Mouse (Mus musculus) embryonic facial prominence, embryonic 10.5 days (tissue): Measurements from ENCODE around the gene Cstl1. TPM values are rescaled to one million over a fixed set of nuclear protein-coding genes. Genes with fewer than 3 reads are reported as not detected.
A peak's percentile ranks its signal among the peaks of the same experiment; 100 is the strongest.

ENCODE experiments used
- DNase-seq: peaks from one replicate; pipeline ENCODE4 v3.0.0-alpha.2; 2017; ENCODE audit warnings: low spot score
- H3K27ac ChIP-seq: fragments of 300-500 bp; sonication (generic); replicated peaks from 2 replicates; pipeline ENCODE4 v1.5.1; 2016; ENCODE audit warnings: mild to moderate bottlenecking
- H3K27me3 ChIP-seq: fragments of 300-500 bp; sonication (generic); replicated peaks from 2 replicates; pipeline ENCODE4 v1.6.1; 2016; ENCODE audit warnings: low read depth, mild to moderate bottlenecking; ENCODE audit not compliant: poor library complexity, severe bottlenecking
- H3K36me3 ChIP-seq: fragments of 300-500 bp; sonication (generic); replicated peaks from 2 replicates; pipeline ENCODE4 v1.6.1; 2016; ENCODE audit warnings: mild to moderate bottlenecking, moderate library complexity
- H3K4me1 ChIP-seq: fragments of 300-500 bp; sonication (generic); 2 replicates; pipeline ENCODE4 v1.6.1; 2016
- H3K4me3 ChIP-seq: fragments of 300-500 bp; sonication (generic); 2 replicates; pipeline ENCODE4 v1.5.1; 2016; ENCODE audit warnings: mild to moderate bottlenecking, moderate library complexity
- H3K9me3 ChIP-seq: fragments of 300-500 bp; sonication (generic); 2 replicates; pipeline ENCODE4 v1.6.1; 2016; ENCODE audit warnings: mild to moderate bottlenecking
- WGBS: fragments of 180-500 bp; shearing (Covaris S2); methylation state at CpG from one replicate; pipeline ENCODE4 v1.1.7; 2016; 5-methylcytosine and 5-hydroxymethylcytosine counted together
- polyA plus RNA-seq: library from polyadenylated mRNA; unstranded; fragments of >200 nt; fragmentation: Nextera tagmentation; extraction: Ambion mirVana; gene quantifications from 2 replicates; pipeline ENCODE4 v1.2.1, GENCODE M21; 2016

Gene Cstl1
- not detected in 2 replicates for polyA plus RNA-seq

GRCm38 (mm10) chr2:148750058-148750457, at the start of gene Cstl1:
Cstl1 (plus strand) TSS chr2:148750358.
- WGBS: 83% methylated on average over 1 of the region's 1 CpGs
- Histone ChIP-seq H3K4me3 (no peak within 1 kb of the TSS), H3K9me3 (no peaks in the 10 kb centered on the region), H3K36me3 (no peaks in the 10 kb centered on the region), H3K27ac (no peak within 1 kb of the TSS), H3K27me3 (no peaks in the 10 kb centered on the region), H3K4me1 (no peaks in the 10 kb centered on the region)
- DNase-seq: no peak

GRCm38 (mm10) chr2:148706409-148707201, 43.6 kb upstream of the Cstl1 start:
- Histone ChIP-seq H3K27ac (no peak overlapping the region), H3K4me1 (no peaks in the 10 kb centered on the region), H3K36me3 (peaks cover 23% of the 10 kb centered on the region; the same call in 1 of the 2 replicates), H3K4me3 (no peak overlapping the region), H3K9me3 (no peaks in the 10 kb centered on the region), H3K27me3 (no peaks in the 10 kb centered on the region)
- 82% methylated on average over 15 of the region's 15 CpGs for WGBS
- no peak for DNase-seq

DNA sequence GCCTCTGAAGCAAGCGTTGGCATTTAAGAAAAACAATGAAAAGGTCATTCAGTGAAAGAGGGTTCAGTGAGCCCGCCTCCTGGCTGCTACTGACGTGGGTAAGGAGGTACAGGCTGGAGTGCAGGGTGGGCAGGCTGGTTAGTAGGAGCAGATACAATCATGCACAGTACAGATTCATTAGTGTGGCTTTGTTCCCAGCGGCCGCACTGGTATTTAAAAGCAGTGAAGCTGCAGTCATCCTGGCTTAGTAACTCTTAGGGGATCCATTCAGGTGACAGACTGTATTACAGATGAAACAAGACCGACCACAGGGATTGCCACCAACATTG, 43.0 kb upstream of the Cstl1 start:
- WGBS: 75% methylated on average over 6 of the region's 6 CpGs

DNA sequence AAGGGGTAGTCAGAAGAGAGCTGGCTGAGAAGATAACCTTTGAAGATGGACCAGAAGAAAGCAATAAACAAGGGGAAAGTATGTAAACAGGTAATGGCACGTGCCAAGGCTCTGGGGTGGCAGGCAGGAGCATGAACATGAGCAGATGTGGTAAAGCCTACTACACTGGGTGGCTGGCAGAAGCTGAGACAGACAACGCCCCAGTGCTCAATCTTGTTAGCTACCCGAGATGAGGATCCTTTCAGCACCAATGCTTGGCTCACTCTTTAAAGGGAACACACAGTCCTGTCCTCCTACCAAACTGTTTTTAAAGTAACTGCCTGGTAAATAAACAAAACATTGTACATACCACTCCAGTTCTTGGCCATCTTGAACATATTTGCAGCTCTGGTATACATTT, 37.8 kb upstream of the Cstl1 start:
- DNase-seq: no peak
- Histone ChIP-seq H3K27me3 (no peaks in the 10 kb centered on the region), H3K4me1 (no peaks in the 10 kb centered on the region), H3K4me3 (no peak overlapping the region), H3K27ac (no peak overlapping the region), H3K36me3 (peaks cover 15% of the 10 kb centered on the region; the same call in 1 of the 2 replicates), H3K9me3 (no peaks in the 10 kb centered on the region)
- WGBS: 87% methylated on average over 3 of the region's 3 CpGs

More for the DNA sequence above, 43.0 kb upstream of the Cstl1 start:
- Histone ChIP-seq H3K27me3 (no peaks in the 10 kb centered on the region), H3K9me3 (no peaks in the 10 kb centered on the region), H3K4me3 (no peak overlapping the region), H3K36me3 (peaks cover 24% of the 10 kb centered on the region; the same call in 1 of the 2 replicates), H3K27ac (no peak overlapping the region), H3K4me1 (no peaks in the 10 kb centered on the region)
- DNase-seq: no peak

- Histone ChIP-seq H3K4me1 (no peaks in the 10 kb centered on the region), H3K27ac (no peak overlapping the region), H3K4me3 (no peak overlapping the region), H3K36me3 (no peaks in the 10 kb centered on the region), H3K27me3 (no peaks in the 10 kb centered on the region), H3K9me3 (no peaks in the 10 kb centered on the region)
- no peak for DNase-seq
- 70% methylated on average over 2 of the region's 2 CpGs for WGBS
These were observed 33.1 kb upstream of the Cstl1 start for GRCm38 (mm10) chr2:148717072-148717471.

DNA sequence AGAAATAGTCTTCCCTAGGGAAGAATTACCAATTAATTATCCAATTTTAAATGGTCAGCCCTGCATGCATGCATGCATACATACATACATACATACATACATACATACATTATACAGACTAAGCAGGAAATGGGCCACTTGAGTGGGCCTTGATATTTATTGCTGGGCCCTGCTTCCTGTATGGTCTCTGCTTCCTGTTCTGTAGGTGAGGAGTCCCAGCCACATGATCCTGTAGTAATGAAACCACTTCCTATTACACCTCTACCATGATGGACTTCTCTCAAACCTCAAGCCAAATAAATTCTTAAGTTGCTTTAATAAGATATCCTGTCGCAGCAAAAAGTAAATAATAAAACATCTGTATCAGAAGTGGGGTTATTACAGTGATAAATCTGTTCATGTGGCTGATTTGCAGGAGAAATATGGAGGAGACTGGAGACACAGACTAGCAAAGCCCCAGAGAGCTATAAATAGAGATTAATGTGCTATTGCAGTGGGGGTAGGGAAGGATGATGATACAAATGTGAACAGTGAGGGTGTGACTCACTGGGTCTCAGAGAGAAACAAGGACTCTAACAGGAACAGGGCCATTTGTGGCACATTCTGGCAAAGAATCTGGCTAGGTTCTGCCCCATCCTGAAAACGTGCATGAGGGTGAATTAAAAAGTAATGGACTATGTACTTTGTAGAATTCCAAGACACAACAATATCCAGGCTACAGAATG, 30.7 kb upstream of the Cstl1 start:
- DNase-seq: no peak
- Histone ChIP-seq H3K36me3 (no peaks in the 10 kb centered on the region), H3K9me3 (no peaks in the 10 kb centered on the region), H3K4me3 (no peak overlapping the region), H3K27ac (no peak overlapping the region), H3K27me3 (no peaks in the 10 kb centered on the region), H3K4me1 (no peaks in the 10 kb centered on the region)
- 87% methylated on average over 2 of the region's 2 CpGs for WGBS

GRCm38 (mm10) chr2:148731614-148732326, 18.4 kb upstream of the Cstl1 start:
- Histone ChIP-seq H3K4me3 (peak overlapping the region; percentile 85), H3K4me1 (peaks cover 12% of the 10 kb centered on the region), H3K27me3 (no peaks in the 10 kb centered on the region), H3K36me3 (no peaks in the 10 kb centered on the region), H3K9me3 (peaks cover 10% of the 10 kb centered on the region; the same call in 1 of the 2 replicates), H3K27ac (peak overlapping the region; percentile 86)
- WGBS: 1% methylated on average over 35 of the region's 35 CpGs
- peak; percentile 52 for DNase-seq

DNA sequence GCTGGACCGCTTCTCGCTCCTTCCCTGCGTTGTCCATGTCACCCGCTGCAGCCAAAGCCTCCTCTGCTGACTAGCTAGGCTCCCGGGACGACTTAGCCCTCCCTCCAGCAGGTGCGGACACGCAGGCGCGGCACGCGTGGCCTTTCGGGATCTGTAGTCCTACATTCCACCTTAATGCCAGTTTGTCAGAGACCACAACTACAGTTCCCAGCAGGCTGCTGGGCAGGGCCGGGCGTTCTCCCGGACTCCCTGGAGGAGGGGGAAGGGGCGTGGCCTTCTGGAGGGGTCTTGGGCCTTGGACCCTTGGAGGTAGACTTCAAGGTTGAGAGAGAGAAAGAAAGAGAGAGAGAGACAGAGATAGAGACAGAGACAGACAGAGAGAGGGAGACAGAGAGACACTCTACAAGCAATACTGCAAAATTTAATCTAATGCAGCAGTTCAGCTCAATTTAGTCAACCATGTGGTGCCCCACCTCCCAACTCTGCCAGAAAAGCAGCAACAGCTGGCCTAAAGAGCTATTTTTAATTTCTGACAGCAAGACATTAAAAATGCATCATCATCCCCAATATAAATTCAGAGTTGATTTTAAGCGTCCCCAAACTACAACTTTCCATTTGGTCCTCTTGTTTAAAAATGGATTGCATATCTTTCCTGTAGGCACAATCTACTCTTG, 17.7 kb upstream of the Cstl1 start, which contains the start of gene Napb:
TSS of gene Napb (minus strand) at position 141 of the 674 bp plus-strand sequence.
- H3K27ac ChIP-seq: peak within 1 kb of the TSS; percentile 86
- peak within 1 kb of the TSS; percentile 85 for H3K4me3 ChIP-seq
- peaks cover 12% of the 10 kb centered on the region for H3K4me1 ChIP-seq
- no peaks in the 10 kb centered on the region for H3K36me3 ChIP-seq
- WGBS: 4% methylated on average over 18 of the region's 18 CpGs
- peak; percentile 95 for DNase-seq
- no peaks in the 10 kb centered on the region for H3K27me3 ChIP-seq
- peaks cover 10% of the 10 kb centered on the region; the same call in 1 of the 2 replicates for H3K9me3 ChIP-seq

- no peak overlapping the region for H3K4me3 ChIP-seq
- WGBS: 79% methylated on average over 3 of the region's 3 CpGs
- H3K27ac ChIP-seq: no peak overlapping the region
- H3K9me3 ChIP-seq: no peaks in the 10 kb centered on the region
- H3K27me3 ChIP-seq: no peaks in the 10 kb centered on the region
- no peaks in the 10 kb centered on the region for H3K36me3 ChIP-seq
- H3K4me1 ChIP-seq: no peaks in the 10 kb centered on the region
- no peak for DNase-seq
These were observed 7.2 kb upstream of the Cstl1 start for GRCm38 (mm10) chr2:148743001-148743400.

GRCm38 (mm10) chr2:148743846-148744407, 6.2 kb upstream of the Cstl1 start:
- H3K4me3 ChIP-seq: no peak overlapping the region
- 78% methylated on average over 3 of the region's 3 CpGs for WGBS
- no peaks in the 10 kb centered on the region for H3K27me3 ChIP-seq
- no peaks in the 10 kb centered on the region for H3K4me1 ChIP-seq
- H3K9me3 ChIP-seq: no peaks in the 10 kb centered on the region
- H3K36me3 ChIP-seq: no peaks in the 10 kb centered on the region
- no peak overlapping the region for H3K27ac ChIP-seq
- DNase-seq: no peak

DNA sequence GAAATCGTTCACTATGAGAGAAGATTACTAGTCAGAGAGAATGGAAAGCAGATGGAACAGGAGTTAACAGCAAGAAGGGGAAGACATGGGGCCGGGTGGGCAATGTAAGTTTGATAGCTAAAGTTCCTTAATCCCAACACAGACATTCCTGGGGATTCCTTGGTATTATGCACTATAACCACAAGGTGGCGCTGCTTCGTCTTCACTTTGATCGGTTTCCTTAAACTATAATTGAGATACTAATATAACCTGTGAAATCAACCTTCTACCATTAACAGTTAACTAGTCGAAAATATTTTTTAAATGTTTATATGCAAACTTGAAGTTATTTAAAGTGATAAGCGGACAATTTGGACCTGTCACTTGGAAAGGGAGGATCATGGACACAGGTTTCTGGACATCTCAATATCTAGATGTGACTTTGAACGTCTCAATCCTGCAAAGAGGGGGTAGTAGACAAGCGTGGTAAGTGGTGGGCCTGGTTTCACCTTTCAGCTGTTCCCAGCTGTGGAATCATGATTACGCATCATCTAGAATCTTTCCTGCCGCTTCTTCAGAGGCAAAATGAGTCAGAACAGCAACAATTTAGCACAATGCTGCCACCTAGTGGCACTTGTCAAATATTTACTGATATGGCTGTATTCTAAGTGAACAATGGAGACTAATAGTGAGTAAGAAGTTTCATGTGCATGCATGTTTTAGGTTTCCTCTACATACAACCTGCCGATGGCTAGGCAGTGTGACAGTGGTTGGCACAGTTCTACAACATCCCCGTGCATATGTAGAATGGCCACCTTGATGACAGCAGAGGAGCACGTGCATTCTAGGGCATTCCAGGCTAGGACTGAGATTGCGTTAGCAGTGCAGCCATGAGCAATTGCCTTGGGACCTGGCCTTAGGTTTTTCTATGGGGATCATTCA, 2.0 kb downstream of the Cstl1 start:
- Histone ChIP-seq H3K4me3 (peak overlapping the region; percentile 46), H3K4me1 (no peaks in the 10 kb centered on the region), H3K27ac (no peak overlapping the region), H3K27me3 (no peaks in the 10 kb centered on the region), H3K36me3 (no peaks in the 10 kb centered on the region), H3K9me3 (no peaks in the 10 kb centered on the region)
- DNase-seq: peak; percentile 67
- WGBS: 18% methylated on average over 15 of the region's 15 CpGs
